Mouse (Mus musculus) forebrain, embryonic 14.5 days (tissue): ENCODE measurements at regions not wholly inside any gene's neighbourhood (a gene's known extent, or its start where the extent isn't known, plus 50 kb on each side); places are given as distances from the start of the nearest gene placed in this dataset.

ENCODE experiments used
- ATAC-seq: fragments of 200-750 bp; cut with Nextera tagmentation; 2 replicates; pipeline ENCODE4 v1.8.0; 2017; ENCODE audit warnings: mild to moderate bottlenecking, moderate library complexity
- DNase-seq: peaks from one replicate; pipeline ENCODE4 v3.0.0-alpha.2; 2015; ENCODE audit warnings: low spot score
- H3K27ac ChIP-seq: fragments of 300-500 bp; sonication (generic); 2 replicates; pipeline ENCODE4 v1.5.1; 2014; ENCODE audit warnings: low read depth, mild to moderate bottlenecking, control low read depth, low read length, moderate library complexity
- H3K27me3 ChIP-seq: fragments of 300-500 bp; sonication (generic); replicated peaks from 2 replicates; pipeline ENCODE4 v1.6.1; 2014; ENCODE audit warnings: low read length, control low read depth, mixed read lengths; ENCODE audit not compliant: control insufficient read depth, insufficient read depth
- H3K36me3 ChIP-seq: fragments of 300-500 bp; sonication (generic); 2 replicates; pipeline ENCODE4 v1.6.1; 2014; ENCODE audit warnings: low read length, control low read depth; ENCODE audit not compliant: control insufficient read depth, insufficient read depth
- H3K4me1 ChIP-seq: fragments of 300-500 bp; sonication (generic); 2 replicates; pipeline ENCODE4 v1.6.1; 2014; ENCODE audit warnings: antibody characterized with exemption, low read length, control low read depth; ENCODE audit not compliant: control insufficient read depth, insufficient read depth
- H3K4me2 ChIP-seq: fragments of 300-500 bp; sonication (generic); 2 replicates; pipeline ENCODE4 v1.6.1; 2014; ENCODE audit warnings: mild to moderate bottlenecking, control low read depth, low read length
- H3K4me3 ChIP-seq: fragments of 300-500 bp; sonication (generic); 2 replicates; pipeline ENCODE4 v1.5.1; 2014; ENCODE audit warnings: low read depth, low read length, control low read depth
- H3K9ac ChIP-seq: fragments of 300-500 bp; sonication (generic); 2 replicates; pipeline ENCODE4 v1.6.1; 2014; ENCODE audit warnings: mild to moderate bottlenecking, low read length, control low read depth, moderate library complexity
- H3K9me3 ChIP-seq: fragments of 300-500 bp; sonication (generic); replicated peaks from 2 replicates; pipeline ENCODE4 v1.6.1; 2016; ENCODE audit warnings: low read length, control low read depth, mixed read lengths; ENCODE audit not compliant: control insufficient read depth
- WGBS: fragments of 180-500 bp; shearing (Covaris S2); extraction: QIAGEN DNeasy Blood & Tissue Kit; methylation state at CpG from one replicate; pipeline ENCODE4 v1.1.7; 2014; 5-methylcytosine and 5-hydroxymethylcytosine counted together

DNA sequence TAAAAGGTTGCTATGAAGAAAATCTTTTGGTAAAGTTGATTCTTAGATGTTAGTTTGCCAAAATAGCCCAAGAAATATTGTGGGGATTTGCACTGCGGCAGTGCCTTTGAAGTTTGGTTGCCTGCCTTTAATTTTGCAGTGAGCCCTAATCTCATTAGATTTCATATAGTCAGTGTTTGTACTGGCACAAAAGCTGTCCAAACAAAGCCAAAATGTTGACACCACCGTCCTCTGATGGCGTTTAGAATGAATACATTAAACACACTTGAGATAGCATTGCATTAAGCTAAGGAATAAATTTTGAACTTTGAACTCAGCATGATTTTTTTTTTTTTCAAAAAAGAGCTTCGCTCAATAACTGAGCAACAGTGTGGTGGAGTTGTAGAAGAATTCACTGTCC lies 51.9 kb upstream of the Gm5148 start:
- no peak overlapping the region for H3K4me3 ChIP-seq
- H3K4me1 ChIP-seq: peaks cover 3% of the 10 kb centered on the region; the same call in 1 of the 2 replicates
- H3K27me3 ChIP-seq: no peaks in the 10 kb centered on the region
- no peak overlapping the region for H3K9ac ChIP-seq
- 7% methylated on average over 4 of the region's 4 CpGs for WGBS
- ATAC-seq: no peak
- no peak overlapping the region for H3K27ac ChIP-seq
- no peaks in the 10 kb centered on the region for H3K9me3 ChIP-seq
- DNase-seq: peak; percentile 37
- no peak overlapping the region for H3K4me2 ChIP-seq
- no peaks in the 10 kb centered on the region for H3K36me3 ChIP-seq
